Mouse (Mus musculus): Measurements from ENCODE around the gene Hfm1. TPM values are rescaled to one million over a fixed set of nuclear protein-coding genes. Genes with fewer than 3 reads are reported as not detected.

Hfm1 gene
- polyA plus RNA-seq, 1 experiment, result not detected

GRCm38 (mm10) chr5:106797896-106798295 lies 128.2 kb downstream of the Hfm1 start:
- Histone ChIP-seq H3K4me1 (ENCODE audit: control insufficient read depth) (peaks cover 11% of the 10 kb centered on the region), H3K9me3 (ENCODE audit: control insufficient read depth, low read length) (no peaks in the 10 kb centered on the region), H3K36me3 (ENCODE audit: control insufficient read depth) (no peaks in the 10 kb centered on the region), H3K27me3 (ENCODE audit: control insufficient read depth) (no peaks in the 10 kb centered on the region; the same call in 1 of the 2 replicates), H3K4me3 (replicated peaks) (no peak overlapping the region)
- no peak for TF ChIP-seq GATA1 (IDR thresholded peaks at IDR 0.05; ENCODE audit: low read length)
- TF ChIP-seq TAL1 (IDR thresholded peaks at IDR 0.05; ENCODE audit: low read length), result no peak

GRCm38 (mm10) chr5:106791241-106791572 lies 134.9 kb downstream of the Hfm1 start:
- Histone ChIP-seq H3K4me3 (replicated peaks) (no peak overlapping the region), H3K27me3 (ENCODE audit: control insufficient read depth) (peaks cover 4% of the 10 kb centered on the region; the same call in 1 of the 2 replicates), H3K36me3 (ENCODE audit: control insufficient read depth) (no peaks in the 10 kb centered on the region), H3K4me1 (ENCODE audit: control insufficient read depth) (no peaks in the 10 kb centered on the region), H3K9me3 (ENCODE audit: control insufficient read depth, low read length) (no peaks in the 10 kb centered on the region)
- TF ChIP-seq TAL1 (IDR thresholded peaks at IDR 0.05; ENCODE audit: low read length) (no peak), GATA1 (IDR thresholded peaks at IDR 0.05; ENCODE audit: low read length) (no peak)

- no peak overlapping the region for H3K4me3 ChIP-seq (replicated peaks)
- peaks cover 4% of the 10 kb centered on the region; the same call in 1 of the 2 replicates for H3K27me3 ChIP-seq (ENCODE audit: control insufficient read depth)
- no peaks in the 10 kb centered on the region for H3K36me3 ChIP-seq (ENCODE audit: control insufficient read depth)
- no peaks in the 10 kb centered on the region for H3K9me3 ChIP-seq (ENCODE audit: control insufficient read depth, low read length)
- no peak for TF ChIP-seq TAL1 (IDR thresholded peaks at IDR 0.05; ENCODE audit: low read length)
- TF ChIP-seq GATA1 (IDR thresholded peaks at IDR 0.05; ENCODE audit: low read length), result no peak
- no peaks in the 10 kb centered on the region for H3K4me1 ChIP-seq (ENCODE audit: control insufficient read depth)
These were observed 135.5 kb downstream of the Hfm1 start for GRCm38 (mm10) chr5:106790496-106791240.

Other genes starting within 250 kb of the Hfm1 start
- gene Zfp644, start 229.0 kb downstream of the Hfm1 start, polyA plus RNA-seq (2012), result 4.2 and 7.4 TPM in 2 replicates
- 0.28 and 0.84 TPM in 2 replicates for gene Cdc7, start 38.0 kb upstream of the Hfm1 start, polyA plus RNA-seq (2012)

All from erythroblast, embryonic 14.5 days (primary cell).